Mouse (Mus musculus) stomach, postnatal 0 days (tissue): ENCODE data around the gene Map3k5. TPM values are rescaled to one million over a fixed set of nuclear protein-coding genes. Genes with fewer than 3 reads are reported as not detected.

Experiments used
- ATAC-seq: fragments of 200-750 bp; cut with Nextera tagmentation; 2 replicates; pipeline ENCODE4 v1.8.0; 2017; ENCODE audit not compliant: low FRiP score, low TSS enrichment
- DNase-seq: peaks from one replicate; pipeline ENCODE4 v3.0.0-alpha.2; 2016; ENCODE audit warnings: low spot score
- H3K27ac ChIP-seq: fragments of 300-500 bp; sonication (generic); replicated peaks from 2 replicates; pipeline ENCODE4 v1.5.1; 2014; ENCODE audit warnings: mild to moderate bottlenecking, control low read depth
- H3K27me3 ChIP-seq: fragments of 300-500 bp; sonication (generic); 2 replicates; pipeline ENCODE4 v1.6.1; 2014; ENCODE audit warnings: low read length; ENCODE audit not compliant: control insufficient read depth, insufficient read depth
- H3K36me3 ChIP-seq: fragments of 300-500 bp; sonication (generic); 2 replicates; pipeline ENCODE4 v1.6.1; 2014; ENCODE audit warnings: low read length, mixed read lengths; ENCODE audit not compliant: control insufficient read depth, insufficient read depth
- H3K4me1 ChIP-seq: fragments of 300-500 bp; sonication (generic); replicated peaks from 2 replicates; pipeline ENCODE4 v1.6.1; 2014; ENCODE audit warnings: antibody characterized with exemption; ENCODE audit not compliant: control insufficient read depth, insufficient read depth
- H3K4me2 ChIP-seq: fragments of 300-500 bp; sonication (generic); replicated peaks from 2 replicates; pipeline ENCODE4 v1.6.1; 2014; ENCODE audit warnings: low read depth, mild to moderate bottlenecking, control low read depth, moderate library complexity
- H3K4me3 ChIP-seq: fragments of 300-500 bp; sonication (generic); 2 replicates; pipeline ENCODE4 v1.5.1; 2014; ENCODE audit warnings: low read depth, low read length, control low read depth
- H3K9ac ChIP-seq: fragments of 300-500 bp; sonication (generic); 2 replicates; pipeline ENCODE4 v1.6.1; 2014; ENCODE audit warnings: mild to moderate bottlenecking, low read length, control low read depth, mixed read lengths
- H3K9me3 ChIP-seq: fragments of 300-500 bp; sonication (generic); 2 replicates; pipeline ENCODE4 v1.6.1; 2016; ENCODE audit warnings: low read length; ENCODE audit not compliant: control insufficient read depth
- CTCF ChIP-seq: IDR thresholded peaks from 2 replicates; pipeline ENCODE4 v1.5.1; 2016; ENCODE audit warnings: antibody characterized with exemption, low read depth, mild to moderate bottlenecking, moderate library complexity
- EP300 ChIP-seq: optimal IDR thresholded peaks from 2 replicates; pipeline ENCODE3; 2016; ENCODE audit warnings: antibody characterized with exemption
- WGBS: fragments of 180-500 bp; shearing (Covaris S2); extraction: QIAGEN DNeasy Blood & Tissue Kit; methylation state at CpG from one replicate; pipeline ENCODE4 v1.1.7; 2014; 5-methylcytosine and 5-hydroxymethylcytosine counted together
- polyA plus RNA-seq: library from polyadenylated mRNA; unstranded; fragments of >200 nt; fragmentation: Nextera tagmentation; extraction: Ambion mirVana; gene quantifications from 2 replicates; pipeline ENCODE4 v1.2.1, GENCODE M21; 2015

Map3k5 gene
- polyA plus RNA-seq, 1 experiment from 2014 or later: 2.4 TPM

GRCm38 (mm10) chr10:19942621-19943020, 8.3 kb downstream of the Map3k5 start:
- TF ChIP-seq EP300 (no peak), CTCF (no peak)
- no peak overlapping the region for H3K4me3 ChIP-seq
- ATAC-seq: no peak
- no peak overlapping the region for H3K27ac ChIP-seq
- 94% methylated on average over 3 of the region's 3 CpGs for WGBS
- H3K9me3 ChIP-seq: no peaks in the 10 kb centered on the region
- H3K36me3 ChIP-seq: no peaks in the 10 kb centered on the region
- DNase-seq: no peak
- H3K27me3 ChIP-seq: no peaks in the 10 kb centered on the region
- H3K9ac ChIP-seq: no peak overlapping the region
- H3K4me1 ChIP-seq: no peaks in the 10 kb centered on the region
- H3K4me2 ChIP-seq: no peak overlapping the region

- H3K4me2 ChIP-seq: no peak overlapping the region
- no peak overlapping the region for H3K4me3 ChIP-seq
- no peaks in the 10 kb centered on the region for H3K4me1 ChIP-seq
- no peaks in the 10 kb centered on the region for H3K36me3 ChIP-seq
- no peak overlapping the region for H3K27ac ChIP-seq
- DNase-seq (no peak), ATAC-seq (no peak)
- no peak for TF ChIP-seq EP300
- TF ChIP-seq CTCF: no peak
- no peaks in the 10 kb centered on the region for H3K9me3 ChIP-seq
- H3K9ac ChIP-seq: no peak overlapping the region
- WGBS: 41% methylated on average over 7 of the region's 7 CpGs
- H3K27me3 ChIP-seq: no peaks in the 10 kb centered on the region
Measured at GRCm38 (mm10) chr10:19945651-19946050, 11.4 kb downstream of the Map3k5 start.

- H3K4me3 ChIP-seq: no peak overlapping the region
- no peaks in the 10 kb centered on the region for H3K9me3 ChIP-seq
- no peak overlapping the region for H3K27ac ChIP-seq
- H3K27me3 ChIP-seq: no peaks in the 10 kb centered on the region
- H3K9ac ChIP-seq: no peak overlapping the region
- ATAC-seq (no peak), DNase-seq (no peak)
- H3K4me2 ChIP-seq: no peak overlapping the region
- H3K4me1 ChIP-seq: no peaks in the 10 kb centered on the region
- WGBS: 84% methylated on average over 6 of the region's 6 CpGs
- TF ChIP-seq EP300 (no peak), CTCF (no peak)
- no peaks in the 10 kb centered on the region for H3K36me3 ChIP-seq
Measured at GRCm38 (mm10) chr10:19946644-19947043, 12.4 kb downstream of the Map3k5 start.

- Histone ChIP-seq H3K9ac (no peak overlapping the region), H3K4me1 (no peaks in the 10 kb centered on the region), H3K36me3 (no peaks in the 10 kb centered on the region), H3K4me2 (no peak overlapping the region), H3K9me3 (no peaks in the 10 kb centered on the region), H3K27ac (no peak overlapping the region), H3K4me3 (no peak overlapping the region), H3K27me3 (no peaks in the 10 kb centered on the region)
- DNase-seq: no peak
- ATAC-seq: no peak
- no peak for TF ChIP-seq EP300
- TF ChIP-seq CTCF: no peak
- 93% methylated on average over 10 of the region's 10 CpGs for WGBS
Measured at GRCm38 (mm10) chr10:19947441-19947840, 13.2 kb downstream of the Map3k5 start.

- Histone ChIP-seq H3K27ac (no peak overlapping the region), H3K9ac (no peak overlapping the region), H3K4me3 (no peak overlapping the region), H3K36me3 (no peaks in the 10 kb centered on the region), H3K9me3 (no peaks in the 10 kb centered on the region), H3K4me1 (no peaks in the 10 kb centered on the region), H3K27me3 (no peaks in the 10 kb centered on the region), H3K4me2 (no peak overlapping the region)
- DNase-seq: no peak
- ATAC-seq: no peak
- TF ChIP-seq EP300: no peak
- TF ChIP-seq CTCF: no peak
- 92% methylated on average over 5 of the region's 5 CpGs for WGBS
Measured at GRCm38 (mm10) chr10:19947901-19948300, 13.6 kb downstream of the Map3k5 start.

- Histone ChIP-seq H3K9ac (no peak overlapping the region), H3K4me1 (no peaks in the 10 kb centered on the region), H3K9me3 (no peaks in the 10 kb centered on the region), H3K36me3 (no peaks in the 10 kb centered on the region), H3K27ac (no peak overlapping the region), H3K27me3 (no peaks in the 10 kb centered on the region), H3K4me3 (no peak overlapping the region), H3K4me2 (no peak overlapping the region)
- no peak for ATAC-seq
- TF ChIP-seq EP300 (no peak), CTCF (no peak)
- no peak for DNase-seq
- WGBS: 80% methylated on average over 11 of the region's 11 CpGs
Measured at GRCm38 (mm10) chr10:19948381-19948780, 14.1 kb downstream of the Map3k5 start.
